Mouse (Mus musculus) adrenal gland, postnatal 4 days (tissue): ENCODE results near the gene Mgrn1. TPM values are rescaled to one million over a fixed set of nuclear protein-coding genes. Genes with fewer than 3 reads are reported as not detected.

ENCODE experiments used
- DNase-seq, 2 experiments: peaks; one replicate each; pipeline ENCODE4 v3.0.0; 2021 to 2022; ENCODE audit warnings: low spot score in 2 of 2, mixed read lengths in 2 of 2
- total RNA-seq, 2 experiments: library from RNA; stranded (reverse); gene quantifications; 2 replicates each; pipeline ENCODE4 v1.2.3; 2021

Mgrn1 gene
- total RNA-seq, 2 experiments from 2014 or later = 91.7 to 96.1 TPM

DNA sequence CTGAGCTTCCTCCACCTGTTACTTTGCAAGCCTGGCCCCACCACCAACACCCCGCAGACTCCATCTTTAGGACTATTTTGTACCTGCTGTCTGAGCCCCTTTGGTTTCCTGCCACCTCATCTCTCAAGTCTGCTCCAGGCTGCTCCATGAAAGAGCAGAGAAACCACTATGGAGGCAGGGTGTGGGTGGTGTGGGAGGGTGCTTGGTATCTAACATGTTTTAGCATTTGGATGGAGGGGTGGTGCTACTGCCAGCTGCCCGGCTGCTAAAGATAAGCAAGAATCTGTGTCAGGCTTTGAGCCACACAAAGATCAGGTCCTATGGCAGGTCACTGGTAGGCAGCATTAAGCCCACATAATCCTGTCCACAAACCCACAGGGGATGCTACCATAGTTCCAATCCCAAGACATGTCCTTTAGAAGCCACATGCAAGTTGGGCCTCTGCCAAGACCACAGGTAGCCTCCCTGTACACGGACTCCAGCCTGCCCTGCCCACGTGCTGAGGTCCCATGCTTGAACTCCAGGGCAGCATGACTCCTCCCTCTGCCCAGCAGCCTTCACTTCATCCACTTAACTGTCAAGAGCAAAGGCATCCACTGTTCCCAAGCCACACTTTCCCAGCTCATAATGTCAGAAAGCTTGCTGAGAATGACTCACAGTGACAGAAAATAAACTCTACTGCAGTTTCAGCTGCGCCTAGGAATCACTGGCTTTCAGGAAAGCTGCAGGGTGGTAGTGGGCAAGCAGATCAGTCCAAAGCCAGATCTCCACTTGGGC is 92.4 kb downstream of the Mgrn1 start:
- no peak for DNase-seq

DNA sequence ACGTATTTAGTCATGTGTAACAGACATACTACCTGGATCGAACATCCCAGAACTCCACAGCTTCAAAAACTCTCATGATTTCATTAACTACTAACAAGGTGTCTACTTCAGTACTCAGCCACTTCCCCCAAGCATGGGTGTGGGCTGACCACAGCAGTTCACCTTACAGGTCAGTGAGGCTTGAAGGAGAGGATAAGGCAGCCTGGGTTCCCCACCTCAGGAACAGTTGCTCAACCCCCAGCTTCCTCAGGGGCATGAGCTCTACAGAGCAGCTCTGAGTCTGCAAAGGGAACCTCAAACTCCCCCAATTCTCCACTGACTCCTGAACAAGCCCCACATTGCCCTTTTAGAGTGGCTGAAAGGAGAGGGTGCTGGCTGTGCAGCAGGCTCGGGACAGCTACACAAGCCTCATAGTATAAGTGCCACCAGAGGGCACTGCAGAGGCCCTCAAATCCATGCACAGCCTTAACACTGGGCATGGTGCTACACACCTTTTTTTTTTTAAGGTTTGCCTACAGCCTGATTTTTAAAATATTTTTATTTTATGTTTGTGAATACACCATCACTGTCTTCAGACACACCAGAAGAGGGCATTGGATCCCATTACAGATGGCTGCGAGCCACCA is 93.8 kb downstream of the Mgrn1 start:
- no peak for DNase-seq

DNA sequence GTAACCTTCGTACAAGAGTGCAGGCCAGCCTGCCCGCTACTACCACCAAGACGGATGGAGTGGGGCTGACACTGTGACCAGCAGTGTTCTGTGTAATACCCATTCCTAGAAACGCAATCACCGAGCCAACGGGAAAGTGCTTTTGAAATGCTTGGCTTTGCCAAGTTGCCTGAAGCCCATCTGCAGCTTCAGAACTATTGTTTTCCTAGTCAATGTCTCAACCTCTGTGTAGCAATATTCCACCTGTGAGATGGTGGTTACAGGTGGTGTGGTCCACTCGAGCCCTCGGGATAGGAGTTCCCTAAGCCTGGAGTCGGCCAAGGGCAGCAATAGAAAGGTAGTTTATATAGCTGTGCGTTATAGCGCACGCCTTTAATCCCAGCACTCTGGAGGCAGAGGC is 98.7 kb downstream of the Mgrn1 start:
- no peak for DNase-seq

Other genes starting within 250 kb of the Mgrn1 start
- 10 to 100 TPM; 15.7 to 18.8 TPM for gene Vasn, start 246.3 kb upstream of the Mgrn1 start, total RNA-seq
- 10 to 100 TPM; 78.6 to 83.5 TPM for gene Dnaja3, start 246.3 kb upstream of the Mgrn1 start, total RNA-seq
- gene Coro7, start 206.5 kb upstream of the Mgrn1 start, total RNA-seq = 10 to 100 TPM; 32.8 to 42.6 TPM
- 10 to 100 TPM; 21.1 to 21.6 TPM for gene Nmral1, start 166.9 kb upstream of the Mgrn1 start, total RNA-seq
- 100 to 1,000 TPM in 1 of 2 experiments, 10 to 100 TPM in 1; 90.9 to 103 TPM for gene Hmox2, start 159.9 kb upstream of the Mgrn1 start, total RNA-seq
- gene Cdip1, start 96.0 kb upstream of the Mgrn1 start, total RNA-seq = 100 to 1,000 TPM; 144 to 161 TPM
- under 1 TPM in 1 of 2 experiments, not detected in 1; 0.11 TPM for gene 4930562C15Rik, start 50.8 kb upstream of the Mgrn1 start, total RNA-seq
- 10 to 100 TPM; 32.7 to 36.3 TPM for gene Ubald1, start 5.9 kb upstream of the Mgrn1 start, total RNA-seq
- gene Nudt16l1, start 52.5 kb downstream of the Mgrn1 start, total RNA-seq = 100 to 1,000 TPM; 105 to 110 TPM
- 10 to 100 TPM; 51.9 to 60.5 TPM for gene Anks3, start 78.0 kb downstream of the Mgrn1 start, total RNA-seq
- under 1 TPM in 1 of 2 experiments, not detected in 1; 0.22 TPM for gene Sept12, start 111.6 kb downstream of the Mgrn1 start, total RNA-seq
- gene Smim22, start 121.0 kb downstream of the Mgrn1 start, total RNA-seq = 1 to 10 TPM in 1 of 2 experiments, not detected in 1; 2.2 TPM
- 10 to 100 TPM; 54.6 to 55.0 TPM for gene Rogdi, start 127.3 kb downstream of the Mgrn1 start, total RNA-seq
- gene Glyr1, start 163.6 kb downstream of the Mgrn1 start, total RNA-seq = 100 to 1,000 TPM; 110 to 111 TPM
- gene Ubn1, start 163.8 kb downstream of the Mgrn1 start, total RNA-seq = 10 to 100 TPM; 41.2 to 43.4 TPM
- gene Ppl, start 246.2 kb downstream of the Mgrn1 start, total RNA-seq = 1 to 10 TPM; 1.9 to 2.9 TPM